ENCODE assay signal across 14 mouse cellular contexts in genomic region chrX:38650404-38651039, GRCm38 (mm10). TPM values are rescaled to one million over a fixed set of nuclear protein-coding genes. Genes with fewer than 3 reads are reported as not detected.
DNase-seq lines count a peak whose midpoint lies in the region; ATAC-seq and TF ChIP-seq lines count a peak whose summit lies in the region.
"Had no signal": no experiment of that assay in that cellular context is flagged by ENCODE, and none has a peak within 500 bp of the region (broad histone marks: within the 10 kb centered on the region; RNA-seq: fewer than 3 reads in every experiment).

No protein-coding gene starts in this region.

- H3K4me3 ChIP-seq in kidney, embryonic 14.5 days (ENCODE audit: low read length) = peak overlapping the region; percentile 4; the same call in 1 of the 2 replicates
- H3K4me3 ChIP-seq in midbrain, postnatal 0 days (ENCODE audit: low read depth, low read length) = no peak overlapping the region
- no peak overlapping the region for H3K4me3 ChIP-seq in midbrain, embryonic 10.5 days
- H3K4me3 ChIP-seq in neural tube, embryonic 15.5 days (replicated peaks) = no peak overlapping the region
- H3K4me3 ChIP-seq: heart, embryonic 10.5 days; hindbrain, embryonic 12.5 days; liver, embryonic 15.5 days; neural tube, embryonic 12.5 days had no signal

- 45% methylated on average over 9 of the region's 9 CpGs for WGBS in kidney, embryonic 14.5 days
- WGBS in midbrain, postnatal 0 days = 67% methylated on average over 9 of the region's 9 CpGs
- 73% methylated on average over 9 of the region's 9 CpGs for WGBS in midbrain, embryonic 10.5 days
- WGBS in neural tube, embryonic 15.5 days = 55% methylated on average over 9 of the region's 9 CpGs

- no peak overlapping the region for H3K27ac ChIP-seq in kidney, embryonic 14.5 days (ENCODE audit: low read depth, low read length)
- H3K27ac ChIP-seq in midbrain, postnatal 0 days (ENCODE audit: low read depth, low read length) = no peak overlapping the region
- H3K27ac ChIP-seq in midbrain, embryonic 10.5 days (replicated peaks) = no peak overlapping the region
- H3K27ac ChIP-seq in neural tube, embryonic 15.5 days (replicated peaks) = no peak overlapping the region
- H3K27ac ChIP-seq: heart, embryonic 10.5 days; hindbrain, embryonic 12.5 days; liver, embryonic 15.5 days; neural tube, embryonic 12.5 days had no signal

- no peaks in the 10 kb centered on the region for H3K27me3 ChIP-seq in kidney, embryonic 14.5 days (ENCODE audit: control insufficient read depth, insufficient read depth, low read length)
- H3K27me3 ChIP-seq in midbrain, postnatal 0 days (ENCODE audit: insufficient read depth, low read length) = no peaks in the 10 kb centered on the region
- H3K27me3 ChIP-seq in midbrain, embryonic 10.5 days (ENCODE audit: low read depth, poor library complexity, severe bottlenecking) = no peaks in the 10 kb centered on the region
- no peaks in the 10 kb centered on the region for H3K27me3 ChIP-seq in neural tube, embryonic 15.5 days (replicated peaks)
- H3K27me3 ChIP-seq: hindbrain, embryonic 12.5 days; liver, embryonic 15.5 days; neural tube, embryonic 12.5 days had no signal

- peak overlapping the region; percentile 24; the same call in 1 of the 2 replicates for H3K4me2 ChIP-seq in kidney, embryonic 14.5 days (replicated peaks; ENCODE audit: low read depth, low read length)
- H3K4me2 ChIP-seq in midbrain, postnatal 0 days (ENCODE audit: low read depth, low read length, poor library complexity, severe bottlenecking) = no peak overlapping the region
- H3K4me2 ChIP-seq in neural tube, embryonic 15.5 days = no peak overlapping the region
- H3K4me2 ChIP-seq: hindbrain, embryonic 12.5 days; liver, embryonic 15.5 days; midbrain, embryonic 11.5 days; neural tube, embryonic 12.5 days had no signal

- no peak for DNase-seq in kidney, postnatal 25 days
- DNase-seq in midbrain, postnatal 0 days (ENCODE audit: low spot score) = no peak
- no peak for DNase-seq in midbrain, embryonic 10.5 days (ENCODE audit: low spot score)
- DNase-seq in adipocyte (ENCODE audit: low spot score) = peak; percentile 17
- no peak for DNase-seq in T-cell, adult 2 months (ENCODE audit: low spot score)
- DNase-seq: cerebellum, adult 18-20 months; thymus, postnatal 36 days had no signal

- H3K9me3 ChIP-seq in kidney, embryonic 14.5 days (ENCODE audit: control insufficient read depth, low read length) = no peaks in the 10 kb centered on the region
- no peaks in the 10 kb centered on the region for H3K9me3 ChIP-seq in midbrain, postnatal 0 days (ENCODE audit: low read length)
- peaks cover 4% of the 10 kb centered on the region; the same call in 1 of the 2 replicates for H3K9me3 ChIP-seq in midbrain, embryonic 10.5 days (replicated peaks)
- H3K9me3 ChIP-seq in neural tube, embryonic 15.5 days (replicated peaks) = no peaks in the 10 kb centered on the region
- H3K9me3 ChIP-seq: heart, embryonic 10.5 days; liver, embryonic 15.5 days; neural tube, embryonic 12.5 days had no signal

- ATAC-seq in kidney, embryonic 14.5 days (ENCODE audit: low FRiP score, low TSS enrichment) = 0 out of 2 replicates have a peak, but pooled peaks have one; percentile 12
- ATAC-seq in midbrain, postnatal 0 days (ENCODE audit: low FRiP score) = no peak
- no peak for ATAC-seq in neural tube, embryonic 15.5 days (ENCODE audit: low FRiP score)

- H3K4me1 ChIP-seq in kidney, embryonic 14.5 days (ENCODE audit: control insufficient read depth, insufficient read depth, low read length) = no peaks in the 10 kb centered on the region
- no peaks in the 10 kb centered on the region for H3K4me1 ChIP-seq in midbrain, postnatal 0 days (ENCODE audit: insufficient read depth, low read length)
- H3K4me1 ChIP-seq in midbrain, embryonic 10.5 days = no peaks in the 10 kb centered on the region
- no peaks in the 10 kb centered on the region for H3K4me1 ChIP-seq in neural tube, embryonic 15.5 days
- H3K4me1 ChIP-seq: heart, embryonic 10.5 days; hindbrain, embryonic 12.5 days; liver, embryonic 15.5 days; neural tube, embryonic 12.5 days had no signal

- H3K9ac ChIP-seq in kidney, embryonic 14.5 days (ENCODE audit: low read depth, low read length) = no peak overlapping the region
- H3K9ac ChIP-seq in midbrain, postnatal 0 days (replicated peaks; ENCODE audit: low read length, poor library complexity, severe bottlenecking) = no peak overlapping the region
- no peak overlapping the region for H3K9ac ChIP-seq in neural tube, embryonic 15.5 days (replicated peaks)
- H3K9ac ChIP-seq: hindbrain, embryonic 12.5 days; liver, embryonic 15.5 days; neural tube, embryonic 12.5 days had no signal

- peak; percentile 12; the same call in 1 of the 2 replicates for TF ChIP-seq CTCF in midbrain, postnatal 0 days (IDR thresholded peaks at IDR 0.05)

- no peaks in the 10 kb centered on the region for H3K36me3 ChIP-seq in kidney, embryonic 14.5 days (ENCODE audit: control insufficient read depth, insufficient read depth, low read length)
- no peaks in the 10 kb centered on the region for H3K36me3 ChIP-seq in midbrain, postnatal 0 days (ENCODE audit: insufficient read depth, low read length)
- no peaks in the 10 kb centered on the region for H3K36me3 ChIP-seq in midbrain, embryonic 10.5 days
- H3K36me3 ChIP-seq in neural tube, embryonic 15.5 days = no peaks in the 10 kb centered on the region
- H3K36me3 ChIP-seq: heart, embryonic 10.5 days; hindbrain, embryonic 12.5 days; liver, embryonic 15.5 days; neural tube, embryonic 12.5 days had no signal

RNA-seq across cellular contexts. Expression of gene C1galt1c1, which starts 15.6 kb away (rescaled TPM):
- polyA plus RNA-seq in kidney, embryonic 14.5 days (2014; fragmentation: Nextera tagmentation; extraction: Ambion mirVana) = 29.0 and 38.4 TPM in 2 replicates
- 12.9 and 15.2 TPM in 2 replicates for total RNA-seq in midbrain, postnatal 0 days (2014; rRNA removed)
- polyA plus RNA-seq in midbrain, postnatal 0 days (2015; fragmentation: Nextera tagmentation; extraction: Ambion mirVana) = 21.7 and 22.2 TPM in 2 replicates
- 20.2 and 20.4 TPM in 2 replicates for polyA plus RNA-seq in midbrain, embryonic 10.5 days (2016; fragmentation: Nextera tagmentation; extraction: Ambion mirVana)
- 33.5 and 34.2 TPM in 2 replicates for polyA plus RNA-seq in neural tube, embryonic 15.5 days (2015; fragmentation: Nextera tagmentation; extraction: Ambion mirVana)

RNA-seq across cellular contexts. Expression of gene Mcts1, which starts 50.1 kb away (rescaled TPM):
- 81.7 and 103 TPM in 2 replicates for polyA plus RNA-seq in kidney, embryonic 14.5 days (2014; fragmentation: Nextera tagmentation; extraction: Ambion mirVana)
- total RNA-seq in midbrain, postnatal 0 days (2014; rRNA removed) = 57.0 and 61.8 TPM in 2 replicates
- 173 and 180 TPM in 2 replicates for polyA plus RNA-seq in midbrain, postnatal 0 days (2015; fragmentation: Nextera tagmentation; extraction: Ambion mirVana)
- polyA plus RNA-seq in midbrain, embryonic 10.5 days (2016; fragmentation: Nextera tagmentation; extraction: Ambion mirVana) = 80.4 TPM in 2 replicates
- 187 and 223 TPM in 2 replicates for polyA plus RNA-seq in neural tube, embryonic 15.5 days (2015; fragmentation: Nextera tagmentation; extraction: Ambion mirVana)
